Mouse (Mus musculus) neural tube, embryonic 14.5 days (tissue): ENCODE results near the gene Vwa2. TPM values are rescaled to one million over a fixed set of nuclear protein-coding genes. Genes with fewer than 3 reads are reported as not detected.

Experiments
- polyA plus RNA-seq: library from polyadenylated mRNA; unstranded; fragments of >200 nt; fragmentation: Nextera tagmentation; extraction: Ambion mirVana; gene quantifications from 2 replicates; pipeline ENCODE4 v1.2.1, GENCODE M21; 2014

Gene Vwa2
- polyA plus RNA-seq, 1 experiment from 2014 or later = 0.16 TPM

Other genes starting within 250 kb of the Vwa2 start
- gene Adrb1, start 152.1 kb upstream of the Vwa2 start, polyA plus RNA-seq = 1.1 and 1.8 TPM in 2 replicates
- gene Ccdc186, start 52.1 kb upstream of the Vwa2 start, polyA plus RNA-seq = 25.0 and 25.4 TPM in 2 replicates
- gene Tdrd1, start 48.0 kb upstream of the Vwa2 start, polyA plus RNA-seq = 0.86 and 1.2 TPM in 2 replicates
- 8.2 and 14.9 TPM in 2 replicates for gene Afap1l2, start 134.0 kb downstream of the Vwa2 start, polyA plus RNA-seq